Mouse (Mus musculus) brain, embryonic 14.5 days (tissue): ENCODE data around the gene Cdyl.

Source experiments
- CTCF ChIP-seq: fragments of 200-500 bp; IDR thresholded peaks from 2 replicates; pipeline ENCODE4 v1.5.1; 2012; ENCODE audit warnings: inconsistent platforms, mild to moderate bottlenecking, moderate library complexity, borderline replicate concordance; ENCODE audit not compliant: insufficient read depth, insufficient read length; ENCODE audit errors: extremely low read depth
- POLR2A ChIP-seq: fragments of 200-500 bp; IDR thresholded peaks from 2 replicates; pipeline ENCODE4 v1.6.1; 2012; ENCODE audit warnings: mild to moderate bottlenecking, inconsistent platforms, borderline replicate concordance; ENCODE audit not compliant: poor library complexity, insufficient read depth, insufficient read length, severe bottlenecking; ENCODE audit errors: extremely low read depth

DNA sequence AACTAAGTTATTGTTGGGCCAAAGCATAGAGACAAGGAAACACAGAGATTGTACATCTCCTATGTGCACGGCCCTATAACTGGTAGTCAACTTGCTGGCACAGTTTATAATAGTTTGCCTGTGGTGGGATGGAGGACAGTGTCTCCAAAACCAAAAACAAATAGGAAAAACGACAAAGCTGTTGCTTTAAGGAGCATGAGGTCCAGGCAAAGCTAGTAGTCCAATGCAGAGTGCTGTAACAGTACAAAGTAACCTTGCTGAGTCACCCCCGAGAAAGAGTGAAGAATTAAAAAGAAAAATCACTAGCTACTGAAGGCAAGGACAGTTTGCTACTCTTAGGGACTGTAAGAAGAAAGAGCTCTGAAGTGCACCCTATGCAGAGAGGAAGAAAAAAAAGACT is 21.7 kb downstream of the Cdyl start:
- TF ChIP-seq CTCF (no peak), POLR2A (no peak)
